Mouse (Mus musculus) limb, embryonic 14.5 days (tissue): ENCODE results near the gene Gm853. TPM values are rescaled to one million over a fixed set of nuclear protein-coding genes. Genes with fewer than 3 reads are reported as not detected.

Experiments
- ATAC-seq: fragments of 200-750 bp; cut with Nextera tagmentation; 2 replicates; pipeline ENCODE4 v1.8.0; 2017; ENCODE audit warnings: low read depth, moderate number of reproducible peaks, moderate TSS enrichment; ENCODE audit not compliant: low FRiP score
- DNase-seq: peaks from one replicate; pipeline ENCODE4 v3.0.0-alpha.2; 2015; ENCODE audit warnings: low spot score
- H3K27ac ChIP-seq: fragments of 300-500 bp; sonication (generic); replicated peaks from 2 replicates; pipeline ENCODE4 v1.5.1; 2014; ENCODE audit warnings: low read depth, mild to moderate bottlenecking, low read length, moderate library complexity, mixed read lengths
- H3K27me3 ChIP-seq: fragments of 300-500 bp; sonication (generic); 2 replicates; pipeline ENCODE4 v1.6.1; 2014; ENCODE audit warnings: low read length, mixed read lengths; ENCODE audit not compliant: control insufficient read depth, insufficient read depth
- H3K36me3 ChIP-seq: fragments of 300-500 bp; sonication (generic); 2 replicates; pipeline ENCODE4 v1.6.1; 2014; ENCODE audit warnings: mild to moderate bottlenecking, low read length, moderate library complexity, mixed read lengths; ENCODE audit not compliant: control insufficient read depth, insufficient read depth
- H3K4me1 ChIP-seq: fragments of 300-500 bp; sonication (generic); 2 replicates; pipeline ENCODE4 v1.6.1; 2014; ENCODE audit warnings: antibody characterized with exemption, low read length, mixed read lengths; ENCODE audit not compliant: control insufficient read depth, insufficient read depth
- H3K4me2 ChIP-seq: fragments of 300-500 bp; sonication (generic); replicated peaks from 2 replicates; pipeline ENCODE4 v1.6.1; 2014; ENCODE audit warnings: low read depth, mild to moderate bottlenecking, low read length, moderate library complexity; ENCODE audit not compliant: severe bottlenecking
- H3K4me3 ChIP-seq: fragments of 300-500 bp; sonication (generic); replicated peaks from 2 replicates; pipeline ENCODE4 v1.5.1; 2014; ENCODE audit warnings: low read length
- H3K9ac ChIP-seq: fragments of 300-500 bp; sonication (generic); 2 replicates; pipeline ENCODE4 v1.6.1; 2014; ENCODE audit warnings: mild to moderate bottlenecking, low read depth, low read length, moderate library complexity; ENCODE audit not compliant: severe bottlenecking
- H3K9me3 ChIP-seq: fragments of 300-500 bp; sonication (generic); 2 replicates; pipeline ENCODE4 v1.6.1; 2016; ENCODE audit warnings: low read length; ENCODE audit not compliant: control insufficient read depth
- POLR2A ChIP-seq: fragments of 200-500 bp; IDR thresholded peaks from 2 replicates; pipeline ENCODE4 v1.8.0; 2012; ENCODE audit warnings: inconsistent platforms, mild to moderate bottlenecking, moderate library complexity, borderline replicate concordance; ENCODE audit not compliant: insufficient read depth, insufficient read length; ENCODE audit errors: extremely low read depth
- WGBS: fragments of 180-500 bp; shearing (Covaris S2); extraction: QIAGEN DNeasy Blood & Tissue Kit; methylation state at CpG from one replicate; pipeline ENCODE4 v1.1.7; 2014; 5-methylcytosine and 5-hydroxymethylcytosine counted together
- polyA plus RNA-seq, 2 experiments: library from polyadenylated mRNA; depleted of rRNA in 1 of 2; stranded (reverse) in 1 of 2; unstranded in 1 of 2; fragments of >200 nt; fragmentation: Nextera tagmentation in 1 of 2; extraction: Ambion mirVana in 1 of 2; gene quantifications; 2 replicates each; pipeline versions ENCODE4 v1.2.1 to v1.2.3; 2012 to 2014

Gene Gm853
- polyA plus RNA-seq (2012; rRNA removed) (0.03 and 0.04 TPM in 2 replicates), polyA plus RNA-seq (2014; fragmentation: Nextera tagmentation; extraction: Ambion mirVana) (not detected in 2 replicates)

GRCm38 (mm10) chr4:130222179-130222578, at the start of gene Gm853:
TSS of gene Gm853 (minus strand) at chr4:130222401.
- H3K27me3 ChIP-seq = no peaks in the 10 kb centered on the region
- no peak within 1 kb of the TSS for H3K4me2 ChIP-seq
- no peak within 1 kb of the TSS for H3K4me3 ChIP-seq
- H3K9me3 ChIP-seq = no peaks in the 10 kb centered on the region
- no peak within 1 kb of the TSS for H3K9ac ChIP-seq
- WGBS = 62% methylated on average over 4 of the region's 4 CpGs
- ATAC-seq (no peak), DNase-seq (no peak)
- TF ChIP-seq POLR2A = no peak
- H3K36me3 ChIP-seq = no peaks in the 10 kb centered on the region
- no peaks in the 10 kb centered on the region for H3K4me1 ChIP-seq
- H3K27ac ChIP-seq = no peak within 1 kb of the TSS

GRCm38 (mm10) chr4:130270611-130271347, 48.6 kb upstream of the Gm853 start:
- no peaks in the 10 kb centered on the region for H3K9me3 ChIP-seq
- no peak overlapping the region for H3K4me3 ChIP-seq
- ATAC-seq = no peak
- no peaks in the 10 kb centered on the region for H3K27me3 ChIP-seq
- WGBS = 82% methylated on average over 6 of the region's 6 CpGs
- no peak for DNase-seq
- no peak overlapping the region for H3K4me2 ChIP-seq
- no peak overlapping the region for H3K9ac ChIP-seq
- peaks cover 25% of the 10 kb centered on the region for H3K4me1 ChIP-seq
- peaks cover 10% of the 10 kb centered on the region for H3K36me3 ChIP-seq
- H3K27ac ChIP-seq = no peak overlapping the region
- no peak for TF ChIP-seq POLR2A

GRCm38 (mm10) chr4:130270089-130270488, 47.9 kb upstream of the Gm853 start:
- DNase-seq (no peak), ATAC-seq (no peak)
- Histone ChIP-seq H3K9me3 (no peaks in the 10 kb centered on the region), H3K4me2 (no peak overlapping the region), H3K4me1 (peaks cover 23% of the 10 kb centered on the region), H3K9ac (no peak overlapping the region), H3K4me3 (no peak overlapping the region), H3K27me3 (no peaks in the 10 kb centered on the region), H3K27ac (no peak overlapping the region), H3K36me3 (peaks cover 10% of the 10 kb centered on the region)
- WGBS = 85% methylated on average over 8 of the region's 8 CpGs
- no peak for TF ChIP-seq POLR2A

- H3K9me3 ChIP-seq = no peaks in the 10 kb centered on the region
- DNase-seq (no peak), ATAC-seq (no peak)
- H3K4me2 ChIP-seq = no peak overlapping the region
- H3K27me3 ChIP-seq = no peaks in the 10 kb centered on the region
- H3K4me3 ChIP-seq = no peak overlapping the region
- no peak overlapping the region for H3K9ac ChIP-seq
- peaks cover 18% of the 10 kb centered on the region for H3K36me3 ChIP-seq
- 85% methylated on average over 10 of the region's 10 CpGs for WGBS
- TF ChIP-seq POLR2A = no peak
- no peak overlapping the region for H3K27ac ChIP-seq
- H3K4me1 ChIP-seq = peaks cover 22% of the 10 kb centered on the region
These were observed 46.5 kb upstream of the Gm853 start for GRCm38 (mm10) chr4:130268736-130269135.

GRCm38 (mm10) chr4:130267069-130267468, 44.9 kb upstream of the Gm853 start:
- H3K27ac ChIP-seq = peak overlapping the region; percentile 43; the same call in 1 of the 2 replicates
- DNase-seq = no peak
- ATAC-seq = no peak

More at GRCm38 (mm10) chr4:130267069-130267468, 44.9 kb upstream of the Gm853 start:
- Histone ChIP-seq H3K36me3 (peaks cover 32% of the 10 kb centered on the region), H3K4me1 (peaks cover 16% of the 10 kb centered on the region), H3K9me3 (no peaks in the 10 kb centered on the region), H3K4me3 (no peak overlapping the region), H3K27me3 (no peaks in the 10 kb centered on the region), H3K4me2 (no peak overlapping the region), H3K9ac (no peak overlapping the region)
- TF ChIP-seq POLR2A = no peak
- 52% methylated on average over 7 of the region's 7 CpGs for WGBS
